Mouse (Mus musculus): ENCODE data around the gene Krt39. TPM values are rescaled to one million over a fixed set of nuclear protein-coding genes. Genes with fewer than 3 reads are reported as not detected.

Gene Krt39
- polyA plus RNA-seq (2012; rRNA removed): not detected in 2 replicates

DNA sequence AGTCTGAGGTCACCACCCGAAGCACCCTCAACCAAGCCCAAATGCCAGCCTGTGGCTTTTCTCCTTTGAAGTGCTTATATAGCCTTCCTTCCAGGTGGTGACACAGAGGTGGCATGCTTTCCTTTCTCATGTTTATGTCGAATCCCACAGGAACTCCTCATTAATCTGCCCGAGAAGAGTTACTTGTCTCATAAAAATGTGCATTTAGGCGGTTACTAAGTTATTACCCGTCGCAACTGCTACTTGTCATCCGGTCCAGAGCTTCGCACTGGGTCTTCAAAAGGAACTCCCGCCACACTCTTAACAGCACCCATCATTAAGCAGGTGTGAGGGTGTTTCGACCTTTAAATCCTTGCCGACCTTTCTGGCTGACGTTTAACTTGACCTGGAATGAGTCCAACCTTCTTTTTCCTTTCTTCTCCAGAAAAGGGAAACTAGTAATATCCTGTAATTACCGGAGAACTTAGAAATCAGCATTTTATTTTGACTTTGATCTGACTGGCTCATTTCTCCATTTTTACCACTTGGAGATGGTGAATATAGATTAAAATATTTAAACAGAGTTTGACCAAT lies at the start of gene Krt39:
Gene Krt39 (minus strand): TSS at position 51 of the 573 bp plus-strand sequence.

DNA sequence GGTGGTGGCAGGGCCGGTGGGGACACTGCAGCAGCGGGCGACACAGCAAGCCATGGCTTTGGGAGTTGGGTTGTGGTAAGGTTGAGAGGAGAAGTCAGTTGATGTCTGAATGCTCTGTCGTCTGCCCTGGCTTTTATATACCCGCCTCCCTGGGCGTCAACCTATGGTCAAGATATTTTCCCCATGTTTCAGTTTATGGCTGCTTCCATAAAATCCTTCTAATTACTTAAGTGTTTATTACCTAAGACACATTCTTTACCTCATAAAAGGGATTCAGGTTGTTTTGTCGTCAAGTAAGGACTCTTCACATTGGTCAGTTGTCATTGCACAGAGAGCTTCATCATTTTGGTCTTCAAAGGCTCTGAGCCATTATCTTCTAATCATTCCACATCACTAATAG lies 45.4 kb upstream of the Krt39 start, which contains the start of gene Krtap3-1:
Gene Krtap3-1 (minus strand): TSS at position 101 of the 400 bp plus-strand sequence.

DNA sequence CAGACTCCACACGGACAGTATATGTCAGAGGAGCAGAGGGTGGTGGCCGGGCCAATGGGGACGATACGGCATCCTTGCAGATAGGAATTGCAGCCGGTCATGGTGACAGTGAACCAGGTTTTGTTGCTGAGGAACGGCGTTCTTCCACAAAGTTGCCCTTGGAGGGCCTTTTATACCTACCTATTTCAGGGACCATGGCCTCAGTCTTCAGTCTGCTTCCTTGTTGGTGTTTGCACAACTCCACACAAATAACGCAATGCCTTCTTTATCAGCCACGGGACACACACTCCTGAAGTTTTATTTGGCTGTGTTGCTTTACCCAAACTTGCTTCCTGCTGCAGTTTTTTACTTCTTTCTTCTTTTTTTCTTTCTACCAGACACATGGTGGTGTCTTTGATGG lies 38.2 kb upstream of the Krt39 start, which contains the start of gene Gm11939:
Gene Gm11939 (minus strand): TSS at position 101 of the 400 bp plus-strand sequence.

DNA sequence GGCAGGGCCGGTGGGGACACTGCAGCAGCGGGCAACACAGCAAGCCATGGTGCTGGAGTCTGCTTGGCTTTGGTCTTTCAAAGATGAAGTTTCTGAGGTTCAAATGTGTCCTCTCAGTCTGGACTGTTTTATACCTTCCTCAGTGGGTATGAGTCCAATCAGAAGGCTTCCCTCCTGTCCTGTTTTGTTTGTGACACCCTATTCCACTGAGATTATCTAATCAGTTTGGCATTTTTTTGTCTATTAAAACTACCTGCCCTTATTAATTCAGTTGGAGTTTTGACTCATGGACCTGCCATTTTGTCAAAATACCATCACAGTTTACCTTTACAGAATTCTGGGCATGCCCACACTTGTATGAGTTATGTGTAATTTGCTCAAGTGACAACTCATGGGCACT lies 35.6 kb upstream of the Krt39 start, which contains the start of gene Krtap3-2:
Gene Krtap3-2 (minus strand): TSS at position 101 of the 400 bp plus-strand sequence.

DNA sequence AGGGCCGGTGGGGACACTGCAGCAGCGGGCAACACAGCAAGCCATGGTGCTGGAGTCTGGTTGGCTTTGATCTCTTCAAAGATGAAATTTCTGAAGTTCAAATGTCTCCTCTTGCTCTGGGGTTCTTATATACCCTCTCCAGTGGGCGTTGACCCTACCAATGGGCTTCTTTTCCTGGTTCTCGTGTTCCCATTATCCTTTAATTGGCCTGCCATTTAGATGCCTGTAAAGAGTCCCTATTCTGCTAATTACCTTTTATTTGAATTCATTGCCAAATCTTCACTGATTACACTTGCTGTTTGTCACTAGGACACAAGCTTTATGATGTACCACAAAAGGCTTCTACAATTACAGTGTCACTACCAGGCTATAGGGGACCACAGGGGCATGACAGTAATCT lies 29.6 kb upstream of the Krt39 start, which contains the start of gene Krtap3-3:
Gene Krtap3-3 (minus strand): TSS at position 101 of the 400 bp plus-strand sequence.

DNA sequence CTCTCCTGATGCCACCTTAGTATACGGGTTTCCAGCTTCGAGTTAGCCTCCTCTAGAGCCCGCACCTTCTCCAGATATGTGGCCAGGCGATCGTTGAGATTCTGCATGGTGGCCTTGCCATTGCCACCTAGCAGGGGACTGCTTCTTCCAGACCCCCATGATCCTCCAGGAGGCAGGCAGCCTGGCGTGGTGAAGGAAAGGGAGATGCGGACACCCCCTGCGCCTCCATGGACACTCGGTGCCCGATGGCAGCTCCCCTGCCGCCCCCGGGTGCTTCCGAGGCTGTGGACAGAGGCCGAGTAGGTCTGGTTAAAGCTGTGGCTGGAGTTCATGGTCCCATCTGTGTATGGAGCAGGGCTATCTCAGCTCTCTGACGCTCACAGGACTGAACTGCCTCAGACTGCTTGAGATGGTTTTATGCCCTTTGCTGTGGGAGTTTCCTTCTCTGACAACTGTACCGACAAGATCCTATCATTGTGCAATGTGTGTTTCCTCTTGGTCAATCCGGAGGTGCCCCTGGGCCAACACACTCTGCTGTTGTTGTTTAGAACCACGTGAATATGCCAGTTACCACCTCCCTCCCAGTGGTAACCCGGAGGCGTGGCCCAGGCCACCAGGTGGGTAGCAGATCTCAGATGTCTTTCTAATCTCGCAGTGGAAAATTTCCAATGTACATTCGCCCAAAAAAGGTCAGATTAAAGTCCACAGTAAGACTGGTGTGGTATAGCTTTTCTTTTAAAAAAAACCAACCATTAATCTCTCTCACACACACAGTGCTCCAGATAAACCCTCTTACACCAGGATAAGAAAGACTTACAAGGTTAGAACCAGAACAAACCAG lies 28.2 kb downstream of the Krt39 start, which contains the start of gene Krt23:
Gene Krt23 (minus strand): TSS at position 405 of the 841 bp plus-strand sequence.

Other genes with a start within 250 kb of the Krt39 start
- not detected in 2 replicates for gene Krt24, start 236.1 kb downstream of the Krt39 start, polyA plus RNA-seq (2012; rRNA removed)
- gene Krt25, start 198.4 kb downstream of the Krt39 start, polyA plus RNA-seq (2012; rRNA removed): not detected in 2 replicates
- not detected in 2 replicates for gene Krt26, start 183.4 kb downstream of the Krt39 start, polyA plus RNA-seq (2012; rRNA removed)
- not detected in 2 replicates for gene Krt27, start 170.2 kb downstream of the Krt39 start, polyA plus RNA-seq (2012; rRNA removed)
- not detected in 2 replicates for gene Krt28, start 146.4 kb downstream of the Krt39 start, polyA plus RNA-seq (2012; rRNA removed)
- 321 and 430 TPM in 2 replicates for gene Krt10, start 132.0 kb downstream of the Krt39 start, polyA plus RNA-seq (2012; rRNA removed)
- 0.58 and 0.89 TPM in 2 replicates for gene Krt12, start 99.1 kb downstream of the Krt39 start, polyA plus RNA-seq (2012; rRNA removed)
- 24.2 and 29.7 TPM in 2 replicates for gene Krt20, start 83.2 kb downstream of the Krt39 start, polyA plus RNA-seq (2012; rRNA removed)
- gene Krt23, start 28.2 kb downstream of the Krt39 start, polyA plus RNA-seq (2012; rRNA removed): 108 and 113 TPM in 2 replicates
- not detected in 2 replicates for gene Krt40, start 21.8 kb upstream of the Krt39 start, polyA plus RNA-seq (2012; rRNA removed)
- 0.44 TPM in 1 of 2 replicates, not detected in the other for gene Krtap3-3, start 29.5 kb upstream of the Krt39 start, polyA plus RNA-seq (2012; rRNA removed)
- gene Krtap3-2, start 35.5 kb upstream of the Krt39 start, polyA plus RNA-seq (2012; rRNA removed): 0.81 and 3.3 TPM in 2 replicates
- not detected in 2 replicates for gene Gm11939, start 38.1 kb upstream of the Krt39 start, polyA plus RNA-seq (2012; rRNA removed)
- not detected in 2 replicates for gene Krtap3-1, start 45.3 kb upstream of the Krt39 start, polyA plus RNA-seq (2012; rRNA removed)
- gene Krtap1-5, start 59.7 kb upstream of the Krt39 start, polyA plus RNA-seq (2012; rRNA removed): not detected in 2 replicates
- gene Krtap1-4, start 62.3 kb upstream of the Krt39 start, polyA plus RNA-seq (2012; rRNA removed): 0.21 TPM in 1 of 2 replicates, not detected in the other
- gene Krtap1-3, start 70.0 kb upstream of the Krt39 start, polyA plus RNA-seq (2012; rRNA removed): not detected in 2 replicates
- not detected in 2 replicates for gene Krtap9-3, start 76.8 kb upstream of the Krt39 start, polyA plus RNA-seq (2012; rRNA removed)
- gene Gm11938, start 82.0 kb upstream of the Krt39 start, polyA plus RNA-seq (2012; rRNA removed): not detected in 2 replicates
- gene Gm11937, start 88.9 kb upstream of the Krt39 start, polyA plus RNA-seq (2012; rRNA removed): not detected in 2 replicates
- gene Krtap2-4, start 93.5 kb upstream of the Krt39 start, polyA plus RNA-seq (2012; rRNA removed): not detected in 2 replicates
- not detected in 2 replicates for gene Gm11562, start 99.1 kb upstream of the Krt39 start, polyA plus RNA-seq (2012; rRNA removed)
- not detected in 2 replicates for gene Krtap4-1, start 106.9 kb upstream of the Krt39 start, polyA plus RNA-seq (2012; rRNA removed)
- not detected in 2 replicates for gene Krtap4-2, start 113.7 kb upstream of the Krt39 start, polyA plus RNA-seq (2012; rRNA removed)
- gene Krtap4-7, start 122.8 kb upstream of the Krt39 start, polyA plus RNA-seq (2012; rRNA removed): not detected in 2 replicates
- not detected in 2 replicates for gene Gm11555, start 128.9 kb upstream of the Krt39 start, polyA plus RNA-seq (2012; rRNA removed)
- gene Gm11563, start 137.6 kb upstream of the Krt39 start, polyA plus RNA-seq (2012; rRNA removed): not detected in 2 replicates
- not detected in 2 replicates for gene Krtap4-6, start 144.6 kb upstream of the Krt39 start, polyA plus RNA-seq (2012; rRNA removed)
- not detected in 2 replicates for gene Gm14190, start 169.4 kb upstream of the Krt39 start, polyA plus RNA-seq (2012; rRNA removed)
- gene Gm14180, start 213.0 kb upstream of the Krt39 start, polyA plus RNA-seq (2012; rRNA removed): not detected in 2 replicates

Data from stomach, adult 2 months (tissue).